Mouse (Mus musculus): ENCODE results near the gene 4632433K11Rik. TPM values are rescaled to one million over a fixed set of nuclear protein-coding genes. Genes with fewer than 3 reads are reported as not detected.

Gene 4632433K11Rik
- polyA plus RNA-seq, 1 experiment = not detected

- no peak for TF ChIP-seq CTCF (IDR thresholded peaks at IDR 0.05; ENCODE audit: extremely low read depth, insufficient read depth, low read length)
- peak; percentile 66 for TF ChIP-seq POLR2A (IDR thresholded peaks at IDR 0.05; ENCODE audit: extremely low read depth, insufficient read depth, low read length)
- Histone ChIP-seq H3K27ac (ENCODE audit: insufficient read depth, low read length) (peak within 1 kb of the TSS; percentile 92), H3K4me1 (ENCODE audit: control insufficient read depth, insufficient read depth, low read length) (peaks cover 1% of the 10 kb centered on the region; the same call in 1 of the 2 replicates), H3K4me3 (ENCODE audit: insufficient read depth, low read length) (peak within 1 kb of the TSS; percentile 39)
Measured at GRCm38 (mm10) chr7:5020000-5020681, 13.8 kb upstream of the 4632433K11Rik start, which contains the start of the genes Zfp865 and Ccdc106. Zfp865 (plus strand) TSS chr7:5020376. Ccdc106 (plus strand) TSS chr7:5020553.

- Histone ChIP-seq H3K4me1 (ENCODE audit: control insufficient read depth, insufficient read depth, low read length) (peaks cover 1% of the 10 kb centered on the region; the same call in 1 of the 2 replicates), H3K4me3 (ENCODE audit: insufficient read depth, low read length) (peak overlapping the region; percentile 39), H3K27ac (ENCODE audit: insufficient read depth, low read length) (peak overlapping the region; percentile 92)
- TF ChIP-seq POLR2A (IDR thresholded peaks at IDR 0.05; ENCODE audit: extremely low read depth, insufficient read depth, low read length) = no peak
- TF ChIP-seq CTCF (IDR thresholded peaks at IDR 0.05; ENCODE audit: extremely low read depth, insufficient read depth, low read length) = no peak
Measured at GRCm38 (mm10) chr7:5020685-5021084, 13.2 kb upstream of the 4632433K11Rik start.

DNA sequence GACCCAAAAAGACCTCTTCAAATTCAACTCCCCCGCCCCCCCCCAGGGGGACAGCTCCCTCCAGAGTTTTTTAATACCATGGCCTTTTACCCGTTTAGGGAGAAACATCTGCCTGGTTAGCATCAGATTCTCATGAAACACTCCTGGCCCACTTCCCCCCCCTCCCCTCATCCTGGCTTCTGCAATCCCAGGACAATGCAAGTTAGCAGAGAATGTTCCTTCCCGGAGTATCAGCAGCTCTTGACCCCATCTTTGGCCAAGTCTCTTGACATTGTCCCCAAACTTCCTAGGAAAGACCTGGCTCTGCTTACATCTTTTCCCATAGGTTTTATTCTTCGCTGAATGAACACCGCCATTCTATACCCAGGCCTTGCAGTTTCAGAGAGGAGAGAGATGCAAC lies 12.7 kb upstream of the 4632433K11Rik start:
- peaks cover 1% of the 10 kb centered on the region; the same call in 1 of the 2 replicates for H3K4me1 ChIP-seq (ENCODE audit: control insufficient read depth, insufficient read depth, low read length)
- peak overlapping the region; percentile 39 for H3K4me3 ChIP-seq (ENCODE audit: insufficient read depth, low read length)
- TF ChIP-seq POLR2A (IDR thresholded peaks at IDR 0.05; ENCODE audit: extremely low read depth, insufficient read depth, low read length) (no peak), CTCF (IDR thresholded peaks at IDR 0.05; ENCODE audit: extremely low read depth, insufficient read depth, low read length) (no peak)
- 0 out of 2 replicates have a peak overlapping the region, but pooled peaks have one; percentile 92 for H3K27ac ChIP-seq (ENCODE audit: insufficient read depth, low read length)

- no peak for TF ChIP-seq CTCF (IDR thresholded peaks at IDR 0.05; ENCODE audit: extremely low read depth, insufficient read depth, low read length)
- TF ChIP-seq POLR2A (IDR thresholded peaks at IDR 0.05; ENCODE audit: extremely low read depth, insufficient read depth, low read length) = no peak
- Histone ChIP-seq H3K4me1 (ENCODE audit: control insufficient read depth, insufficient read depth, low read length) (peaks cover 2% of the 10 kb centered on the region; the same call in 1 of the 2 replicates), H3K4me3 (ENCODE audit: insufficient read depth, low read length) (no peak overlapping the region), H3K27ac (ENCODE audit: insufficient read depth, low read length) (no peak overlapping the region)
Measured at GRCm38 (mm10) chr7:5029543-5029942, 4.4 kb upstream of the 4632433K11Rik start.

GRCm38 (mm10) chr7:5029946-5030345 lies 4.0 kb upstream of the 4632433K11Rik start:
- TF ChIP-seq CTCF (IDR thresholded peaks at IDR 0.05; ENCODE audit: extremely low read depth, insufficient read depth, low read length) (no peak), POLR2A (IDR thresholded peaks at IDR 0.05; ENCODE audit: extremely low read depth, insufficient read depth, low read length) (no peak)
- H3K4me1 ChIP-seq (ENCODE audit: control insufficient read depth, insufficient read depth, low read length) = peaks cover 2% of the 10 kb centered on the region; the same call in 1 of the 2 replicates
- no peak overlapping the region for H3K27ac ChIP-seq (ENCODE audit: insufficient read depth, low read length)
- H3K4me3 ChIP-seq (ENCODE audit: insufficient read depth, low read length) = no peak overlapping the region

GRCm38 (mm10) chr7:5030554-5031275 lies 3.2 kb upstream of the 4632433K11Rik start:
- no peak overlapping the region for H3K4me3 ChIP-seq (ENCODE audit: insufficient read depth, low read length)
- no peak for TF ChIP-seq POLR2A (IDR thresholded peaks at IDR 0.05; ENCODE audit: extremely low read depth, insufficient read depth, low read length)
- no peak for TF ChIP-seq CTCF (IDR thresholded peaks at IDR 0.05; ENCODE audit: extremely low read depth, insufficient read depth, low read length)
- no peak overlapping the region for H3K27ac ChIP-seq (ENCODE audit: insufficient read depth, low read length)
- H3K4me1 ChIP-seq (ENCODE audit: control insufficient read depth, insufficient read depth, low read length) = peaks cover 2% of the 10 kb centered on the region; the same call in 1 of the 2 replicates

- H3K27ac ChIP-seq (ENCODE audit: insufficient read depth, low read length) = no peak overlapping the region
- no peak overlapping the region for H3K4me3 ChIP-seq (ENCODE audit: insufficient read depth, low read length)
- peaks cover 2% of the 10 kb centered on the region; the same call in 1 of the 2 replicates for H3K4me1 ChIP-seq (ENCODE audit: control insufficient read depth, insufficient read depth, low read length)
- no peak for TF ChIP-seq CTCF (IDR thresholded peaks at IDR 0.05; ENCODE audit: extremely low read depth, insufficient read depth, low read length)
- TF ChIP-seq POLR2A (IDR thresholded peaks at IDR 0.05; ENCODE audit: extremely low read depth, insufficient read depth, low read length) = no peak
Measured at GRCm38 (mm10) chr7:5031496-5031895, 2.4 kb upstream of the 4632433K11Rik start.

GRCm38 (mm10) chr7:5035628-5036027 lies 1.7 kb downstream of the 4632433K11Rik start:
- Histone ChIP-seq H3K27ac (ENCODE audit: insufficient read depth, low read length) (no peak overlapping the region), H3K4me1 (ENCODE audit: control insufficient read depth, insufficient read depth, low read length) (no peaks in the 10 kb centered on the region; the same call in none of the 2 replicates), H3K4me3 (ENCODE audit: insufficient read depth, low read length) (no peak overlapping the region)
- TF ChIP-seq POLR2A (IDR thresholded peaks at IDR 0.05; ENCODE audit: extremely low read depth, insufficient read depth, low read length) = no peak
- TF ChIP-seq CTCF (IDR thresholded peaks at IDR 0.05; ENCODE audit: extremely low read depth, insufficient read depth, low read length) = no peak

- no peak overlapping the region for H3K27ac ChIP-seq (ENCODE audit: insufficient read depth, low read length)
- no peaks in the 10 kb centered on the region; the same call in none of the 2 replicates for H3K4me1 ChIP-seq (ENCODE audit: control insufficient read depth, insufficient read depth, low read length)
- H3K4me3 ChIP-seq (ENCODE audit: insufficient read depth, low read length) = no peak overlapping the region
- TF ChIP-seq CTCF (IDR thresholded peaks at IDR 0.05; ENCODE audit: extremely low read depth, insufficient read depth, low read length) = no peak
- no peak for TF ChIP-seq POLR2A (IDR thresholded peaks at IDR 0.05; ENCODE audit: extremely low read depth, insufficient read depth, low read length)
Measured at GRCm38 (mm10) chr7:5036136-5036535, 2.2 kb downstream of the 4632433K11Rik start.
